Mouse (Mus musculus) olfactory bulb, adult 2 months (tissue): ENCODE data around the gene Nhp2. TPM values are rescaled to one million over a fixed set of nuclear protein-coding genes. Genes with fewer than 3 reads are reported as not detected.
A peak's percentile ranks its signal among the peaks of the same experiment; 100 is the strongest.
"Not testable (repeated sequence)": the region's sequence is repeated elsewhere in the genome, so short reads cannot be mapped to it uniquely, and the experiment has no call there.

Experiments used
- H3K27ac ChIP-seq: fragments of 200-500 bp; 2 replicates; pipeline ENCODE4 v1.5.1; 2012; ENCODE audit warnings: low read depth, low read length; ENCODE audit not compliant: insufficient read depth
- H3K4me1 ChIP-seq: fragments of 200-500 bp; 2 replicates; pipeline ENCODE4 v1.6.1; 2012; ENCODE audit warnings: low read length; ENCODE audit not compliant: control insufficient read depth, insufficient read depth
- H3K4me3 ChIP-seq: fragments of 200-500 bp; 2 replicates; pipeline ENCODE4 v1.5.1; 2012; ENCODE audit warnings: mild to moderate bottlenecking, low read depth, low read length, moderate library complexity; ENCODE audit not compliant: insufficient read depth
- CTCF ChIP-seq: fragments of 200-500 bp; IDR thresholded peaks from 2 replicates; pipeline ENCODE4 v1.5.1; 2012; ENCODE audit warnings: low read depth, mild to moderate bottlenecking, low read length, moderate library complexity; ENCODE audit not compliant: insufficient read depth
- POLR2A ChIP-seq: fragments of 200-500 bp; IDR thresholded peaks from 2 replicates; pipeline ENCODE4 v1.6.1; 2012; ENCODE audit warnings: mild to moderate bottlenecking, low read depth, low read length, moderate library complexity; ENCODE audit not compliant: insufficient read depth
- WGBS: fragments of 180-500 bp; shearing (Covaris S2); methylation state at CpG from one replicate; pipeline ENCODE4 v1.1.7; 2018; 5-methylcytosine and 5-hydroxymethylcytosine counted together
- polyA plus RNA-seq: library from polyadenylated mRNA; stranded (reverse); fragments of >200 nt; gene quantifications from 2 replicates; pipeline ENCODE4 v1.2.4, GENCODE M21; 2012; ENCODE audit warnings: low replicate concordance; ENCODE audit not compliant: missing spikeins, insufficient read depth, insufficient read length

Nhp2 gene
- polyA plus RNA-seq, 1 experiment = not detected

DNA sequence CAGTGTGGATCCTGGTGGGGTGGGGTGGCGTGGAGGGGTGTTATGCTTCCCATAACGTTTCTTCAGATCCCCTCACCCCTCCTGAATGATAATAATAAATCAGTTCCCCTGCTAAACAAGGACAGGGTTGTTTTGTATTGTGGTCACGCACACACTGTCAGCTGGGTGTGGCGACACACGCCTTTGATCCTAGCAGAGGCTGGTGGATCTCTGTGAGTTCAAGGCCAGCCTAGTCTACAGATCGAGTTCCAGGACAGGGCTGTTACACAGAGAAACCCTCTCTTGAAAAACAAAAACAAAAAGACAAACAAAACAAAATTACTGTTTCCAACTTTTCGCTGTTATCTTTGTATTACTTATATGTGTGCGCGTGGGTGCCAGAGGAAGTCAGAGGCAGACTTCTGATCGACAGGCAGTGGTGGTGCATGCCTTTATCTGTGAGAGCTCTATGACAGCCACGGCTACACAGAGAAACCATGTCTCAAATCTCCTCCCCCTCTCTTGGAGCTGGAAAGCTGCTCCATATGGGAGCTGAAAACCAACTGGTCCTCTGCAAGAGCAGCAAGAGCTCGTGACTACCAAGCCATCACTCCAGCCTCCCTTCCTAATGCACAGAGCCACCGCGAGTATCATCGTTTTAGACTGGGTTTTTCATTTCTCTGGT, 10.2 kb downstream of the Nhp2 start:
- TF ChIP-seq CTCF (no peak), POLR2A (no peak)
- 82% methylated on average over 15 of the region's 15 CpGs for WGBS
- no peak overlapping the region for H3K4me3 ChIP-seq
- no peak overlapping the region for H3K27ac ChIP-seq
- H3K4me1 ChIP-seq = no peaks in the 10 kb centered on the region

DNA sequence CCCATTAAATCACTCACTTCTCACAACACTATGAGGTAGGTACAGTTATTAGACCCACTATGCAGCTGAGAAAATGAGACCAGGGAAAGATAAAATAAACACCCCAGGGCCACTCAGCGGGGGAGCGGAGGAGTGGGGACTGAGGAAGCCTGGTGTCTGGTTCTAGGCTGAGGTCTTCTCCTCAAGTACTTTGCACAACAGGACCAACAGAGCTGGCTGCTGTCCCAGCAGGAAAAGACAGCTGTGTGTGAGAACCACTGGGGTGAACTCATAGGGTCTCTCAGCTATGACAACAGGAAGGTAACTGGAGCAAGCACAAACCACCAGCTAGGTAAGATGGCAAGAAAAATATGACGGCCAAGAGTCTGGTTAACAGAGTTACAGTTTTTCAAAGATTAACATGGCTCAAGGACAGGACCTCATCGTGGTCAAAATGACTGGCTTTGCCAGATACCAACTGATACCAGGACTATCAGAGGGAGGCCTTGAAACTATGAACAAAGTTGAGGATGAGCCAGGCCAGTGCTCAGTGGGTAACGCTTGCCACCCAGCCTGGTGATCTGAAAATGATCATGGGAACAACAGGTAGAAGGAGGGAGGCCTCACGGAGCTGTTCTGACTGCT, 12.7 kb downstream of the Nhp2 start:
- H3K4me1 ChIP-seq = no peaks in the 10 kb centered on the region
- H3K4me3 ChIP-seq = no peak overlapping the region
- 90% methylated on average over 6 of the region's 6 CpGs for WGBS
- H3K27ac ChIP-seq = no peak overlapping the region
- no peak for TF ChIP-seq POLR2A
- TF ChIP-seq CTCF = no peak

DNA sequence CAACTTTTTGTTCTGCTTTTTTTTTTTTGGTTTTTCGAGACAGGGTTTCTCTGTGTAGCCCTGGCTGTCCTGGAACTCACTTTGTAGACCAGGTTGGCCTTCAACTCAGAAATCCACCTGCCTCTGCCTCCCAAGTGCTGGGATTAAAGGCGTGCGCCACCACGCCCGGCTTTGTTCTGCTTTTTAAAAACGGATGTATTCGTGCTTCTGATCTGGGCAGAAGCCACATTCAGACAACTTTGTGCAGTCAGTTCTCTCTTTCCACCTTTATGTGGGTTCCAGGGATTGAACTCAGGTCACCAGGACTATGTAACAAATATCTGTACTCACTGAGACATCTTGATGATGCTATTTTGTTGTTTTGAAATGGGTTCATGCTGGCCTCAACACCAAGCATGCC, 13.7 kb downstream of the Nhp2 start:
- not testable (repeated sequence) for H3K4me1 ChIP-seq, H3K27ac ChIP-seq, H3K4me3 ChIP-seq
- WGBS = 91% methylated on average over 7 of the region's 7 CpGs

DNA sequence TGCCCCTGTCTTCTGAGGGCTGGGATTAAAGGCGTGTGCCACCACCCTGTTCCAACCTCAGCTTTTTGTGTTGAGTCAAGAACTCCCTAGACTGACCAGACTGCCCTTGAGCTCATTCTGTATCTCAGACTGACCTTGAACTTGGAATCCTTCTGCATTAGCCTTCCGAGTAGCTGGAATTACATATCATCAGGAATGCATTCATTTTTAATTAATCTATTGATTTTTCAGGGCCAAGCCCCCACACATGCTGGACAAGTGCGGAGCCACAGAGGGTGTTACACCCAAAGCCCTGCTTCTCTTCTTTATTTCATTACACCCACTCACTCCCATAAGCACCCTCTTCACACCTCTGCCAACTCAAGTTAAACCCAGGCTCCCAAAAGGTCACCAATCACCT, 14.2 kb downstream of the Nhp2 start:
- no peak overlapping the region for H3K27ac ChIP-seq
- 94% methylated on average over 3 of the region's 3 CpGs for WGBS
- TF ChIP-seq CTCF = no peak
- no peak for TF ChIP-seq POLR2A

DNA sequence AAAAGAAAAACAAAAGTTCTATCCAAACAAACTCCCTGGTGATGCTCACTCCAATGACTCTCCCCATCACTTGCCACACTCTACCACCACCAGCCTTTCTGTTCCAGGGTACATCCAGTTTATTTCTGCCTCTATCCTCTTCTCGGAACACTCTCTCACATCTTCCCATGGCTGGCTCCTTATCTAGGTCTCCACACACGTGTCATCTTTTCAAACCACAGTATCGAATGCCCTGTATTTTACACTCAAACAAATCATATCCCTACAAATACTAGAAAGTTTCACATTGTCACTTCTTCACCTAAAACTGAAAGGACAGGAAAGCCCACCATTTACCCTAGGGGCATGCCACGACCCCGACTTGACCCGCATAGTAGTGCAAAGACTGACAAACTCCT, 15.6 kb downstream of the Nhp2 start:
- Histone ChIP-seq H3K4me3 (peak overlapping the region; percentile 65), H3K4me1 (peaks cover 5% of the 10 kb centered on the region), H3K27ac (peak overlapping the region; percentile 81; the same call in 1 of the 2 replicates)
- TF ChIP-seq POLR2A (no peak), CTCF (no peak)
- WGBS = 4% methylated on average over 6 of the region's 6 CpGs

More for the DNA sequence above, 14.2 kb downstream of the Nhp2 start:
- peaks cover 5% of the 10 kb centered on the region for H3K4me1 ChIP-seq
- no peak overlapping the region for H3K4me3 ChIP-seq

DNA sequence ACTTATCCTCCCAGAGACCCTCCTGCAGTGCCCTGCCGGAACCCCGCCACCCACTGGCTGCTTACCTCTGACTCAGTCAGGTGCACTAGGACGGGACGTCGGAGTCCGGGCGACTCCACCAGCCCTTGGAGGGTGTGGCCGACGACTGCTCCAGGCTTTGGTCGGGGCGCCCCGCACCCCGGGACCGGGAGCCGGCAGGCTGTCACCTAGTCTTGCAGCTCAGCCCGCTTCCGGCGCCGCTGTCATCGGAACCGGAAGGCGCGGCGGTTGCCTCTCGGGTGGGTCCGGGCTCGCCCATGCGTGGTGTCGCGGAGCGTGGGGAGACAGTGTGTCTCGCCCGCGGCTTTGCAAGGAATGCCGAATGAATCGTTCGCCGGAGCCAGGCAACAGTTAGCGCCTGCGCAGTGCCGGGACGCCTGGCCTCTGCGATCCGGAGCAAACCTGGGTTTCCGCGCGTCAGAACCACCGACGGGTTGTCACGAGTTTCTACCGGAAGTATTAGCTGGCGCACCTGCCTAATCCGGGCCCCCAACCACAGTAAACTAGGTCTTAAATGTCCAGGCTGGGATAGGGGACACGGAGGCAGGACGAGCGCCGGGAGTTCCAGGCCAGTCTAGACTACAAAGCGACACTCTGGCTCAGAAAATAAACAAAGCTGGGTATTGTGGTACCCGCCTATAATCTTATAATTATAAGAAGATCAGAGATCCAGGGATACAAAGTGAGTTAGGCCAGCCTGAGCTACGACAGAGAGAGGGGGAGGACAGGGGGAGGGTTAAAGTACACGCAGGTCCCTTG, 16.2 kb downstream of the Nhp2 start, which contains the start of gene Rmnd5b:
Rmnd5b (minus strand) TSS at position 372 of the 798 bp plus-strand sequence.
- H3K4me1 ChIP-seq = peaks cover 5% of the 10 kb centered on the region
- under 1% methylated on average over 61 of the region's 61 CpGs for WGBS
- H3K27ac ChIP-seq = peak within 1 kb of the TSS; percentile 81
- TF ChIP-seq CTCF = no peak
- TF ChIP-seq POLR2A = peak; percentile 35; the same call in 1 of the 2 replicates
- H3K4me3 ChIP-seq = peak within 1 kb of the TSS; percentile 65

DNA sequence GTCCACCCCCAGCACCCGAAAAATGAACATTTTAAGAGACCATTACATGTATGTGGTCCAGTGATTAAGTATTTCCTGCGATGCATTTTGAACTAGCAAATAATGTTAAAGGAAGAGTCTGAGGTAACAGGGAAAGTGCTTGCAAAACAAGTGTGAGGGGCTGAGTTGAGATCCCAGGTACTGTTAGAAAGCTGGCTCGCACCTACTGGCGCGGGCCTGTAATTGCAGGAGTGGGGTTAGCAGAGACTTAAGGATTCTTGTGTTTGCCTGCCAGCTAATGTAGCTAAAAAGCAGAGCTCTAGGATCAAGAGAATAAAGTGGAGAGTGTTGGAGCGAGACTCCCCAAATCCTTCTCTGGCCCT, 16.8 kb downstream of the Nhp2 start:
- Histone ChIP-seq H3K27ac (peak overlapping the region; percentile 81), H3K4me1 (peaks cover 5% of the 10 kb centered on the region)
- WGBS = 2% methylated on average over 6 of the region's 6 CpGs

GRCm38 (mm10) chr11:51637971-51638414, 18.5 kb downstream of the Nhp2 start:
- Histone ChIP-seq H3K27ac (no peak overlapping the region; the same call in 1 of the 2 replicates), H3K4me3 (no peak overlapping the region), H3K4me1 (peaks cover 11% of the 10 kb centered on the region)
- WGBS = 6% methylated on average over 17 of the region's 17 CpGs
- TF ChIP-seq POLR2A (no peak), CTCF (no peak)

More for the DNA sequence above, 16.8 kb downstream of the Nhp2 start:
- TF ChIP-seq CTCF = no peak
- TF ChIP-seq POLR2A = no peak
- H3K4me3 ChIP-seq = peak overlapping the region; percentile 65

DNA sequence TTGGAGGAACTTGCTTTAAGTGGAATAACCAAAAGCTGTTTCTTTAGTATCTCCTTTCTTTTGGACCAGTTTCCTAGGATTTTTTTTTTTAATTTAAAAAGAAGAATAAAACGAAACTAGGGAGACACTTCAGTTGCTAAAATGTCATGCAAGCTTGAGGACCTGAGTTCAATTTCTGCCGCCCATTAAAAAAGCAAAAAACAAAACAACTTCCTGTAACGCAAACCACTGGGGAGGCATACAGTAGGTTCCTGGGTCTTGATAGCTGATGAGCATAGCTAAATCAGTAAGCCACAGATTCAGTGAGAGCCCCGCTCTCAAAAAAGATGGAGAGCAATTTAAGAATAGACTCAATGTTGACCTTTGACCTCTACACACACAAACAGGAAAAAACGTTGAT, 19.0 kb downstream of the Nhp2 start:
- 74% methylated on average over 5 of the region's 5 CpGs for WGBS
- Histone ChIP-seq H3K27ac (no peak overlapping the region), H3K4me3 (no peak overlapping the region), H3K4me1 (peaks cover 16% of the 10 kb centered on the region)
- no peak for TF ChIP-seq CTCF
- no peak for TF ChIP-seq POLR2A
